In genomic region chr17:26422390-26422789, GRCm38 (mm10) we compare ENCODE assay signal across 16 mouse cellular contexts. TPM values are rescaled to one million over a fixed set of nuclear protein-coding genes. Genes with fewer than 3 reads are reported as not detected.
DNase-seq lines count a peak whose midpoint lies in the region; ATAC-seq lines count a peak whose summit lies in the region.
"Had no signal": no experiment of that assay in that cellular context is flagged by ENCODE, and none has a peak within 500 bp of the region (broad histone marks: within the 10 kb centered on the region; RNA-seq: fewer than 3 reads in every experiment).

No protein-coding gene starts in this region.

- no peaks in the 10 kb centered on the region for H3K27me3 ChIP-seq in splenic B cell, adult 2 months (ENCODE audit: control insufficient read depth, insufficient read depth, low read length, poor library complexity, severe bottlenecking)
- H3K27me3 ChIP-seq: embryonic facial prominence, embryonic 15.5 days; limb, embryonic 15.5 days had no signal

- peak; percentile 54 to 64 for DNase-seq in lung, adult 18-20 months
- no peak for DNase-seq in lung, postnatal 14 days
- DNase-seq in adrenal gland, postnatal 36 days: peak; percentile 75 to 83
- DNase-seq in kidney, postnatal 10 days: peak; percentile 88
- peak; percentile 5 for DNase-seq in splenic B cell, adult 2 months (ENCODE audit: low read depth, low spot score)
- no peak for DNase-seq in thymus, postnatal 10 days (ENCODE audit: low spot score in 2 of 2)
- DNase-seq in thymus, postnatal 4 days: no peak
- DNase-seq: cerebellum, adult 2 months; gastrocnemius, postnatal 14 days; layer of hippocampus, postnatal 36 days; right cerebral cortex, postnatal 4 days had no signal

- no peak for ATAC-seq in activated CD4-positive, CD25-positive, alpha-beta regulatory T cell, adult 4 months
- ATAC-seq: CD4-positive, CD25-positive, alpha-beta regulatory T cell, adult 4 months had no signal

- no peaks in the 10 kb centered on the region for H3K36me3 ChIP-seq in splenic B cell, adult 2 months (ENCODE audit: control insufficient read depth, insufficient read depth, low read length, poor library complexity, severe bottlenecking)
- H3K36me3 ChIP-seq: embryonic facial prominence, embryonic 15.5 days; hindbrain, embryonic 12.5 days; limb, embryonic 15.5 days had no signal

RNA-seq across cellular contexts. Expression of gene Neurl1b, which starts 7.8 kb away (rescaled TPM):
- 10 to 100 TPM; 43.0 to 57.4 TPM for total RNA-seq in adrenal gland, postnatal 36 days (2021)
- polyA plus RNA-seq in activated CD4-positive, CD25-positive, alpha-beta regulatory T cell, adult 4 months (2017; shearing (Covaris generic)): under 1 TPM; 0.33 to 0.57 TPM

Comparison
In these comparisons a context has a peak if more than half of its experiments do, and no peak if none do; other contexts are left out.
1. DNase-seq: peak in lung, adult 18-20 months (2 of 2), adrenal gland, postnatal 36 days (2 of 2), kidney, postnatal 10 days (single experiment) and splenic B cell, adult 2 months (single experiment); none in lung, postnatal 14 days (single experiment), thymus, postnatal 10 days (0 of 2) and thymus, postnatal 4 days (single experiment).